Mouse (Mus musculus): ENCODE data around the gene Dusp22.

The Dusp22 gene

GRCm38 (mm10) chr13:30715060-30715459 lies 55.3 kb downstream of the Dusp22 start:
- no peak for DNase-seq (ENCODE audit: low read depth, low spot score)

- no peak for DNase-seq (ENCODE audit: low read depth, low spot score)
Observed at GRCm38 (mm10) chr13:30715573-30715972, 55.8 kb downstream of the Dusp22 start.

- DNase-seq (ENCODE audit: low read depth, low spot score), result no peak
Observed at GRCm38 (mm10) chr13:30716611-30717010, 56.8 kb downstream of the Dusp22 start.

- no peak for DNase-seq (ENCODE audit: low read depth, low spot score)
Observed at GRCm38 (mm10) chr13:30722601-30723000, 62.8 kb downstream of the Dusp22 start.

GRCm38 (mm10) chr13:30723258-30723657 lies 63.5 kb downstream of the Dusp22 start:
- no peak for DNase-seq (ENCODE audit: low read depth, low spot score)

- DNase-seq (ENCODE audit: low read depth, low spot score), result no peak
Observed at GRCm38 (mm10) chr13:30723858-30724257, 64.1 kb downstream of the Dusp22 start.

- DNase-seq (ENCODE audit: low read depth, low spot score), result peak; percentile 52
Observed at GRCm38 (mm10) chr13:30724691-30725271, 65.0 kb downstream of the Dusp22 start.

GRCm38 (mm10) chr13:30726879-30727278 lies 67.1 kb downstream of the Dusp22 start:
- DNase-seq (ENCODE audit: low read depth, low spot score), result no peak

GRCm38 (mm10) chr13:30728155-30728554 lies 68.4 kb downstream of the Dusp22 start:
- DNase-seq (ENCODE audit: low read depth, low spot score), result no peak

- peak; percentile 37 for DNase-seq (ENCODE audit: low read depth, low spot score)
Observed at GRCm38 (mm10) chr13:30729245-30729644, 69.4 kb downstream of the Dusp22 start.

- DNase-seq (ENCODE audit: low read depth, low spot score), result no peak
Observed at GRCm38 (mm10) chr13:30730104-30730793, 70.5 kb downstream of the Dusp22 start.

- no peak for DNase-seq (ENCODE audit: low read depth, low spot score)
Observed at GRCm38 (mm10) chr13:30732709-30733445, 73.1 kb downstream of the Dusp22 start.

- DNase-seq (ENCODE audit: low read depth, low spot score), result no peak
Observed at GRCm38 (mm10) chr13:30736721-30737120, 76.9 kb downstream of the Dusp22 start.

GRCm38 (mm10) chr13:30737257-30737656 lies 77.5 kb downstream of the Dusp22 start:
- DNase-seq (ENCODE audit: low read depth, low spot score), result no peak

GRCm38 (mm10) chr13:30738310-30738840 lies 78.6 kb downstream of the Dusp22 start:
- no peak for DNase-seq (ENCODE audit: low read depth, low spot score)

- no peak for DNase-seq (ENCODE audit: low read depth, low spot score)
Observed at GRCm38 (mm10) chr13:30741172-30741571, 81.4 kb downstream of the Dusp22 start.

GRCm38 (mm10) chr13:30742411-30742970 lies 82.7 kb downstream of the Dusp22 start:
- no peak for DNase-seq (ENCODE audit: low read depth, low spot score)

GRCm38 (mm10) chr13:30745121-30745520 lies 85.3 kb downstream of the Dusp22 start:
- no peak for DNase-seq (ENCODE audit: low read depth, low spot score)

- DNase-seq (ENCODE audit: low read depth, low spot score), result no peak
Observed at GRCm38 (mm10) chr13:30747068-30747467, 87.3 kb downstream of the Dusp22 start.

GRCm38 (mm10) chr13:30747504-30747903 lies 87.7 kb downstream of the Dusp22 start:
- DNase-seq (ENCODE audit: low read depth, low spot score), result no peak

- no peak for DNase-seq (ENCODE audit: low read depth, low spot score)
Observed at GRCm38 (mm10) chr13:30748321-30748720, 88.5 kb downstream of the Dusp22 start.

- no peak for DNase-seq (ENCODE audit: low read depth, low spot score)
Observed at GRCm38 (mm10) chr13:30749021-30749556, 89.3 kb downstream of the Dusp22 start, which contains the start of gene Irf4. Gene Irf4, plus strand, starts transcription at chr13:30749226.

Data from brain, adult 2 months (tissue).